Mouse (Mus musculus) neural tube, embryonic 11.5 days (tissue): ENCODE measurements around the gene Cast. TPM values are rescaled to one million over a fixed set of nuclear protein-coding genes. Genes with fewer than 3 reads are reported as not detected.

ENCODE experiments used
- ATAC-seq: fragments of 200-750 bp; cut with Nextera tagmentation; 2 replicates; pipeline ENCODE4 v1.8.0; 2017; ENCODE audit warnings: moderate number of reproducible peaks, mild to moderate bottlenecking, moderate TSS enrichment, moderate library complexity; ENCODE audit not compliant: insufficient read depth, low FRiP score, low TSS enrichment
- DNase-seq: peaks from one replicate; pipeline ENCODE4 v3.0.0-alpha.2; 2015; ENCODE audit warnings: low spot score
- H3K27ac ChIP-seq: fragments of 300-500 bp; sonication (generic); 2 replicates; pipeline ENCODE4 v1.5.1; 2014; ENCODE audit warnings: low read depth, mild to moderate bottlenecking, low read length
- H3K27me3 ChIP-seq: fragments of 300-500 bp; sonication (generic); 2 replicates; pipeline ENCODE4 v1.6.1; 2014; ENCODE audit warnings: mild to moderate bottlenecking, low read length, mixed read lengths; ENCODE audit not compliant: control insufficient read depth, insufficient read depth
- H3K36me3 ChIP-seq: fragments of 300-500 bp; sonication (generic); 2 replicates; pipeline ENCODE4 v1.6.1; 2014; ENCODE audit warnings: mild to moderate bottlenecking, low read length, moderate library complexity, mixed read lengths; ENCODE audit not compliant: control insufficient read depth, insufficient read depth
- H3K4me1 ChIP-seq: fragments of 300-500 bp; sonication (generic); 2 replicates; pipeline ENCODE4 v1.6.1; 2014; ENCODE audit warnings: low read length, mixed read lengths; ENCODE audit not compliant: control insufficient read depth, insufficient read depth
- H3K4me2 ChIP-seq: fragments of 300-500 bp; sonication (generic); 2 replicates; pipeline ENCODE4 v1.6.1; 2014; ENCODE audit warnings: low read depth, mild to moderate bottlenecking, moderate library complexity
- H3K4me3 ChIP-seq: fragments of 300-500 bp; sonication (generic); 2 replicates; pipeline ENCODE4 v1.5.1; 2014; ENCODE audit warnings: low read depth, low read length
- H3K9ac ChIP-seq: fragments of 300-500 bp; sonication (generic); 2 replicates; pipeline ENCODE4 v1.6.1; 2014; ENCODE audit warnings: mild to moderate bottlenecking, low read length
- H3K9me3 ChIP-seq: fragments of 300-500 bp; sonication (generic); 2 replicates; pipeline ENCODE4 v1.6.1; 2016; ENCODE audit warnings: low read length; ENCODE audit not compliant: control insufficient read depth
- WGBS: fragments of 180-500 bp; shearing (Covaris S2); extraction: QIAGEN DNeasy Blood & Tissue Kit; methylation state at CpG from one replicate; pipeline ENCODE4 v1.1.7; 2014; 5-methylcytosine and 5-hydroxymethylcytosine counted together
- polyA plus RNA-seq: library from polyadenylated mRNA; unstranded; fragments of >200 nt; fragmentation: Nextera tagmentation; extraction: Ambion mirVana; gene quantifications from 2 replicates; pipeline ENCODE4 v1.2.1, GENCODE M21; 2014

Gene Cast
- polyA plus RNA-seq, 1 experiment from 2014 or later, result 19.6 TPM

DNA sequence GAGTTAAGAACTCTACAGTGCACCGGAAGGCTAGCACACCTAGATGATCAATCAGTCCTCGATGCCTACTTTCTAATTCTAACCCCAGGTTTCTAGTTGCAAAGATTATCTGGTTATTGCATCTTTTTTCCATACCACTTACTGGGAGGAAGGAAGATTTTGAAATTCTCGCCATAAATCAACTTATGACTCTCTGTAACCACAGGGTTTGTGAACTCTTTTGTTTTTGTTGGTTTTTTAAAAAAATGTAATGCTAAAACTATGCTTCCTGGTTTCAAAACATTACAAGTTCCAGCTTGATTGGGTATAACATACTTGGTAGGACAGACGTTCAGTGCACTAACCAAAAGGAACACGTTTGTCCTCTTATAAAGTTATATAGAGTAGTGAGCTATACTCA lies 1.7 kb downstream of the Cast start:
- ATAC-seq, result no peak
- peak overlapping the region; percentile 91; the same call in 1 of the 2 replicates for H3K4me2 ChIP-seq
- 58% methylated on average over 5 of the region's 5 CpGs for WGBS

DNA sequence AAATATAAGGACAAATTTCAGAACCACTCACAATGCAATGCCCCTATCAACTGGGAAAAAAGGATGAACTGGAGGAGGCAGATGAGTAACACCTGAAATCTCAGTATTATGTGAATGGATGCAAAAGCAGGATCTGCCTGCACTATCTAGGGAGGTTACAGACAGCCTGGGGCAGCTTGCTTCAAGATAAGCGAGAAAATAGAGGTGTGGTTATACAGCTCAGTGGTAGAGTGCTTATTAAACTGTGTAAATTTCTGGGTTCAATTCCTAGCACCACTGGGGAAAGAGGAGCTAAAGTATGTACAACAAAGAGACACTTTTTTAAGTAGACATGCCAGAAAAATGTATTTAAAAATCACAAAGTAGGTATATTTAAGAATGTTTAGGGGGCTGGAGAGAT lies 14.2 kb downstream of the Cast start:
- Histone ChIP-seq H3K4me3 (no peak overlapping the region), H3K9me3 (no peaks in the 10 kb centered on the region), H3K27me3 (no peaks in the 10 kb centered on the region), H3K4me1 (no peaks in the 10 kb centered on the region), H3K4me2 (no peak overlapping the region), H3K27ac (no peak overlapping the region), H3K9ac (no peak overlapping the region), H3K36me3 (no peaks in the 10 kb centered on the region)
- WGBS, result 85% methylated on average over 1 of the region's 1 CpGs
- DNase-seq (no peak), ATAC-seq (no peak)

More for the DNA sequence above, 1.7 kb downstream of the Cast start:
- no peak overlapping the region for H3K4me3 ChIP-seq
- H3K4me1 ChIP-seq, result no peaks in the 10 kb centered on the region; the same call in 1 of the 2 replicates
- H3K9me3 ChIP-seq, result no peaks in the 10 kb centered on the region
- H3K27ac ChIP-seq, result no peak overlapping the region
- H3K36me3 ChIP-seq, result no peaks in the 10 kb centered on the region
- no peak for DNase-seq
- H3K9ac ChIP-seq, result no peak overlapping the region
- H3K27me3 ChIP-seq, result no peaks in the 10 kb centered on the region

DNA sequence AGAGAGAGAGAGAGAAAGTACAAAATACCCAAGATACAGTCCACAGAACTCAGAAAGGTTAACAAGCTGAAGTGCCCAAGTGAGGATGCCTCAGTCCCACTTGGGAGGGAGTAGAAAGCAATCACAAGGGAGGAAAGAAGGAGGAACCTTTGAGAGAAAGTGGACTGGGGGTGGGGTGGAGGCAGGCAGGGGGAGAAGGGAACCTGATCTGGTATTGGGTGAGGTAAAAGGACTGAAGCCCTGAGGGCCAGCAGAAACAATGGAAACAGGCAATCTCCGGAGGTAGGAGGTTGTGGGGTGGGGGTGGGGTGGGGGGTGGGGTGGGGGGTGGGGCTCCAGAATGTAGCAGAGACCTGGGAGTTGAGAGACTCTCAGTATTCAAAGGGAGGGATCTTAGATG lies 20.9 kb downstream of the Cast start:
- no peak for ATAC-seq
- H3K9me3 ChIP-seq, result no peaks in the 10 kb centered on the region
- DNase-seq, result no peak

GRCm38 (mm10) chr13:74772151-74772550 lies 36.5 kb downstream of the Cast start:
- H3K4me2 ChIP-seq, result no peak overlapping the region
- no peaks in the 10 kb centered on the region for H3K9me3 ChIP-seq
- H3K4me3 ChIP-seq, result no peak overlapping the region
- H3K27ac ChIP-seq, result no peak overlapping the region
- H3K27me3 ChIP-seq, result no peaks in the 10 kb centered on the region
- H3K9ac ChIP-seq, result no peak overlapping the region
- DNase-seq (no peak), ATAC-seq (no peak)
- 86% methylated on average over 1 of the region's 1 CpGs for WGBS
- H3K4me1 ChIP-seq, result no peaks in the 10 kb centered on the region
- no peaks in the 10 kb centered on the region for H3K36me3 ChIP-seq

More for the DNA sequence above, 20.9 kb downstream of the Cast start:
- 0% methylated on average over 1 of the region's 1 CpGs for WGBS
- H3K27me3 ChIP-seq, result no peaks in the 10 kb centered on the region
- no peaks in the 10 kb centered on the region for H3K4me1 ChIP-seq
- H3K9ac ChIP-seq, result no peak overlapping the region
- no peak overlapping the region for H3K27ac ChIP-seq
- no peak overlapping the region for H3K4me3 ChIP-seq
- H3K4me2 ChIP-seq, result no peak overlapping the region
- no peaks in the 10 kb centered on the region for H3K36me3 ChIP-seq

DNA sequence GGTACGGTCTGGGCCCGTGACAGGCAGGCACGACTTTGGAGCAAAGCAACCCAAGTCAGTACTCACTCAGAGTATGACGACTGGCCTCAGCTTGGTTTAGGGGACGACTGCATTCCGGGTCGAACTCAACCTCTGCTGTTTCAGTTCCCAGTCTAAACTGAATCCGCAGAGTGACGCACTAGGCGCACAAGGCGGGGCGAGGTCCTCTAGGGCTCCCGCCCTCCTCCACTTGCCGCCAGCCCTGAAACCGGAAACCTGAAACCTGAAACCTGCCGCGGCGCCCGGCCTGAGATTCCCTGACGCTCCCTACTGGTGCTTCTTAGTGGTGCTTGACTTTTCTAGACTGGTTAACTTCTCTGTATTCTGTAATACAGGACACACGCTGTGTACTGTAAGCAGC lies 38.1 kb downstream of the Cast start:
- H3K4me2 ChIP-seq, result peak overlapping the region; percentile 66
- peak; percentile 93 for ATAC-seq
- H3K9ac ChIP-seq, result peak overlapping the region; percentile 49
- no peak overlapping the region for H3K27ac ChIP-seq
- DNase-seq, result peak; percentile 91
- peak overlapping the region; percentile 40 for H3K4me3 ChIP-seq
- WGBS, result 0% methylated on average over 21 of the region's 21 CpGs
- no peaks in the 10 kb centered on the region for H3K4me1 ChIP-seq
- H3K36me3 ChIP-seq, result no peaks in the 10 kb centered on the region
- H3K9me3 ChIP-seq, result no peaks in the 10 kb centered on the region
- H3K27me3 ChIP-seq, result no peaks in the 10 kb centered on the region

DNA sequence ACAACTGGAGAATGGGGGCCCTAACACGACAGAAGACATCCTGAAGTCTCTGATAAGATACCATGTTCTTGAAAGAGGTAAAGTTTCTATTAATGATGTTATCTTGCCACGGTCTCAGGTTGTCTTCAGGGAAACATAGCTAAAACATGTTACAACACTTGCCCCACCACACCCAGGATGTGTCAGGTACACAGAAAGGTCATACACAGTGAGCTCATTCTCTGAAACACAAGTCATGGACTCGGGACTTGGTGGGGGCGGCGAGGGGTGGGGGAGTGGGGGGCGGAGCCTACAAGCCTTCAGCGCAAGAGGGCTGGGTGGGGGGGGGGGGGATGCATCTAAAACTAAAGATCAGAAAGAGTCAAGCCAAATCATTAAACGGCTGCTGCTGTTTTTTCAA lies 38.7 kb downstream of the Cast start:
- no peak for ATAC-seq
- H3K36me3 ChIP-seq, result no peaks in the 10 kb centered on the region
- peak overlapping the region; percentile 40 for H3K4me3 ChIP-seq
- no peaks in the 10 kb centered on the region for H3K9me3 ChIP-seq
- H3K4me1 ChIP-seq, result no peaks in the 10 kb centered on the region
- no peak overlapping the region for H3K27ac ChIP-seq
- no peaks in the 10 kb centered on the region for H3K27me3 ChIP-seq
- DNase-seq, result no peak
- H3K4me2 ChIP-seq, result peak overlapping the region; percentile 66
- 17% methylated on average over 8 of the region's 8 CpGs for WGBS
- H3K9ac ChIP-seq, result no peak overlapping the region; the same call in none of the 2 replicates

GRCm38 (mm10) chr13:74767186-74767585 lies 41.4 kb downstream of the Cast start:
- ATAC-seq (no peak), DNase-seq (no peak)
- H3K4me1 ChIP-seq, result no peaks in the 10 kb centered on the region
- H3K9me3 ChIP-seq, result no peaks in the 10 kb centered on the region
- no peak overlapping the region for H3K9ac ChIP-seq
- no peaks in the 10 kb centered on the region for H3K36me3 ChIP-seq
- no peak overlapping the region for H3K4me2 ChIP-seq
- no peak overlapping the region for H3K4me3 ChIP-seq
- H3K27me3 ChIP-seq, result no peaks in the 10 kb centered on the region
- H3K27ac ChIP-seq, result no peak overlapping the region
- 68% methylated on average over 2 of the region's 2 CpGs for WGBS

GRCm38 (mm10) chr13:74762741-74763140 lies 45.9 kb downstream of the Cast start:
- no peak for DNase-seq
- Histone ChIP-seq H3K36me3 (no peaks in the 10 kb centered on the region), H3K9me3 (no peaks in the 10 kb centered on the region), H3K4me1 (no peaks in the 10 kb centered on the region), H3K4me3 (no peak overlapping the region), H3K9ac (no peak overlapping the region), H3K27ac (no peak overlapping the region), H3K4me2 (no peak overlapping the region), H3K27me3 (no peaks in the 10 kb centered on the region)
- ATAC-seq, result no peak
- WGBS, result 68% methylated on average over 1 of the region's 1 CpGs

GRCm38 (mm10) chr13:74759152-74759551 lies 49.5 kb downstream of the Cast start:
- WGBS, result 78% methylated on average over 1 of the region's 1 CpGs
- H3K4me2 ChIP-seq, result no peak overlapping the region
- DNase-seq (no peak), ATAC-seq (no peak)
- no peaks in the 10 kb centered on the region for H3K27me3 ChIP-seq
- H3K9me3 ChIP-seq, result no peaks in the 10 kb centered on the region
- H3K4me1 ChIP-seq, result no peaks in the 10 kb centered on the region
- H3K27ac ChIP-seq, result no peak overlapping the region
- no peaks in the 10 kb centered on the region for H3K36me3 ChIP-seq
- H3K4me3 ChIP-seq, result no peak overlapping the region
- H3K9ac ChIP-seq, result no peak overlapping the region
